Mouse (Mus musculus): ENCODE data around the gene Tle3. TPM values are rescaled to one million over a fixed set of nuclear protein-coding genes. Genes with fewer than 3 reads are reported as not detected.

Gene Tle3
- polyA plus RNA-seq, 1 experiment from 2014 or later, result 6.4 TPM

DNA sequence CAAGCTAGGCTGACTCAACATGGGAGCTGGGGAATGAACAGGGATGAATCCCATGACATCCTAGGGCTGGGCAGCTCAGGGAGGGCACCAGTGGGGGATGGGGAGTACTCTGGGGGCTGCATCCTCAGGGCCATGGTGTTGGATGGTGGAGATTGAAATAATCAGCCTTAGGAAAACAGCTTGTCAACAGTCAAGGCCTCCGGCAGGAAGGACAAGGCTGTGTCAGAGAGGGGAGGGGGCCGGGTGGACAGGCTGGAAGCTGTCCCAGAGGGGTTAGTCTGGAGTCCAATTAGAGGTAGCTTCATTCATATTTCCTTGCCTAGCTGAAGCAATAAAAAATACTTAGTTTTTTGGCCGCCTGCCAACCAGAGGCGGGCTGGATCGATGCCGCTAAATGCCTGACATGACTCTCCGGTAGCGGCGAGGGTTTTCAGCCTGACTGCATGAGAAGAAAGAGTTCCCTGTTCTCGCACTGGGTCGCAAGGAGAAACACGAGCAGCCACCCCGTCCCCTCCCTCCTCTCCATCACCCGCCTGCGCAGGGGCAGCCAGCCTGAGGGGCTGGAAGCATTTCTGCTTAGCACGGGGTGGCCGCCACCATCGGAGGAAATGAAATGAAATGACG, 32.9 kb downstream of the Tle3 start:
- ATAC-seq (ENCODE audit: insufficient number of reproducible peaks, insufficient read depth, low FRiP score, low read depth), result peak; percentile 44; the same call in 1 of the 2 replicates
- 40% methylated on average over 19 of the region's 19 CpGs for WGBS
- Histone ChIP-seq H3K9me3 (ENCODE audit: control insufficient read depth, low read length) (no peaks in the 10 kb centered on the region), H3K4me2 (ENCODE audit: low read length) (peak overlapping the region; percentile 38), H3K27ac (replicated peaks in 1 of 2; ENCODE audit: control insufficient read depth in 1 of 2, insufficient read depth in 1 of 2, low read depth in 2 of 2, low read length in 2 of 2) (no peak overlapping the region), H3K27me3 (ENCODE audit: control insufficient read depth, insufficient read depth, low read length) (peaks cover 81% of the 10 kb centered on the region), H3K9ac (ENCODE audit: low read length) (no peak overlapping the region), H3K4me3 (ENCODE audit: control insufficient read depth in 1 of 2, insufficient read depth in 1 of 2, low read depth in 1 of 2, low read length in 2 of 2) (no peak overlapping the region), H3K36me3 (ENCODE audit: control insufficient read depth, insufficient read depth, low read length) (peaks cover 53% of the 10 kb centered on the region), H3K4me1 (ENCODE audit: control insufficient read depth in 2 of 2, insufficient read depth in 2 of 2, low read length in 2 of 2) (peaks cover 6 to 15% of the 10 kb centered on the region in 2 experiments; a peak in 3 of 4 replicates)

DNA sequence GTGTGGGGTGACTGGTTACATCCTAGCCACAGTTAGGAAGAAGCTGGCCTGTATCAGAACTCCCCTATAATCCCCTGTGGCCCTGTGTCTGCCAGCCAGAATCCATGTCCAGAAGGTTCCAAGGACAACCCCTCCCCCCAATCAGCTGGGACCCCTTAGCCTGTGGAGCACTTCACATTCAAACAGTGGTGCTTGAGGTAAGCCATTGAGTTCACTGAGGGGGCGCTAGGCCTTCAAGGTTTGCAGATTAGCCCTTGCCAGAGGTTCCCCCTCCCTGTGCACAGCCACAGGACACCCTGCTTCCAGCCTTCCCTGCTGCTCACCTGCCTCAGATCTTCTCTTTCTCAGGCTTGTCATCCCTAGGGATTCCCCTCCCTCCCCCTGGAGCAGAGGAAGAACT, 34.2 kb downstream of the Tle3 start:
- peaks cover 6 to 15% of the 10 kb centered on the region in 2 experiments; a peak in 3 of 4 replicates for H3K4me1 ChIP-seq (ENCODE audit: control insufficient read depth in 2 of 2, insufficient read depth in 2 of 2, low read length in 2 of 2)
- no peak overlapping the region for H3K4me3 ChIP-seq (ENCODE audit: control insufficient read depth in 1 of 2, insufficient read depth in 1 of 2, low read depth in 1 of 2, low read length in 2 of 2)
- ATAC-seq (ENCODE audit: insufficient number of reproducible peaks, insufficient read depth, low FRiP score, low read depth), result no peak
- H3K9ac ChIP-seq (ENCODE audit: low read length), result no peak overlapping the region
- peaks cover 65% of the 10 kb centered on the region for H3K36me3 ChIP-seq (ENCODE audit: control insufficient read depth, insufficient read depth, low read length)
- peaks cover 72% of the 10 kb centered on the region for H3K27me3 ChIP-seq (ENCODE audit: control insufficient read depth, insufficient read depth, low read length)
- no peak overlapping the region for H3K27ac ChIP-seq (replicated peaks in 1 of 2; ENCODE audit: control insufficient read depth in 1 of 2, insufficient read depth in 1 of 2, low read depth in 2 of 2, low read length in 2 of 2)
- 77% methylated on average over 1 of the region's 1 CpGs for WGBS
- H3K4me2 ChIP-seq (ENCODE audit: low read length), result no peak overlapping the region
- no peaks in the 10 kb centered on the region for H3K9me3 ChIP-seq (ENCODE audit: control insufficient read depth, low read length)

DNA sequence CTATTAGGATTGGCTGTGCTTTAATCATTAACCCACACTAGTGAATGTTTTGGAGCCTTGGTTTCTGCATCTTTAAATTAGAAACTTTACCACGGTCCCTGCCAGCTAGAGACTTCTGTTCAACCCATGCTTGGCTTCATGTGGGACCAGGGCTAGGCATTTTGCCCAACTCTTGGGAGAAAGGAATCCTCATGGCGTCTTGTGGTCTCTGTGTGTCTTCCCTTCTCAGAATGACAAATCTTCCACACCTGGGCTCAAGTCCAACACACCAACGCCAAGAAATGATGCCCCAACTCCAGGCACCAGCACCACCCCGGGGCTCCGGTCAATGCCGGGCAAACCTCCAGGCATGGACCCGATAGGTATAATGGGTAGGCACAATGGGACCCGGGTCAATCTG, 36.9 kb downstream of the Tle3 start:
- WGBS, result 89% methylated on average over 8 of the region's 8 CpGs
- Histone ChIP-seq H3K27me3 (ENCODE audit: control insufficient read depth, insufficient read depth, low read length) (peaks cover 65% of the 10 kb centered on the region), H3K36me3 (ENCODE audit: control insufficient read depth, insufficient read depth, low read length) (peaks cover 79% of the 10 kb centered on the region)

DNA sequence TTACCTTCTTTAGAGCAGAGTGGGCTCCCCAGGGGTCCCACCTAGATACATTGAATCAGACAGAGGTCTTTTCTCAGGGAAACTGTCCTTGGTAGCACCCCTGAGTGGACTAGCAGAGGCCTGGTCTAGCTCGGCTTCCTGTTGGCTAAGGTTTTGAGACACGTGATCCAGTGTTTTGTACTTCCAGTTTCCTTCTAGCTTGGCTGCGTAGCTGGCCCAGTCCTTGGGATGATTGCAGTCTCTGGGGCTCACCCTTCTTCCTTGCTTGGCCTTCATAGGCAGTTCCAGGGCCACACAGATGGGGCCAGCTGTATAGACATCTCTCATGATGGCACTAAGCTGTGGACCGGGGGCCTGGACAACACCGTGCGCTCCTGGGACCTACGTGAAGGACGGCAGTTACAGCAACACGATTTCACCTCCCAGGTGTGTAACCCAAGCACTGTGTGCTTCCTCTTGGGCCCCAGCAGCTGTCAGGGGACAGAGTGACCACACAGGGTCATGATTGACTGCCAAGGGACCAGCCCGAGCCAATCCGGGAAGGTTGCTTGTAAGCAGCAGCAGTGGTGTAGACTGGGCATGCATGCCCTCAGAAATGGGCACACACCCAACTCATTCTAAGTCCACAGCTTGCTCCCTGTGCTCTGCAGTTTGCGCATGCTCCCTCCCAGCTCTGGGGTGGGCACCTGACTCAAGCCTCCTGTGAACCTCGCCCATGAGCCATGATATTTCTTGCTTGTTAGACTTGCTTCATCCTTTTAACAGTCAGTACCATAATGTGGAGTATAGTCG, 41.7 kb downstream of the Tle3 start:
- Histone ChIP-seq H3K4me2 (ENCODE audit: low read length) (no peak overlapping the region), H3K9ac (ENCODE audit: low read length) (no peak overlapping the region), H3K36me3 (ENCODE audit: control insufficient read depth, insufficient read depth, low read length) (peaks cover 82% of the 10 kb centered on the region), H3K4me3 (ENCODE audit: control insufficient read depth in 1 of 2, insufficient read depth in 1 of 2, low read depth in 1 of 2, low read length in 2 of 2) (no peak overlapping the region), H3K4me1 (ENCODE audit: control insufficient read depth in 2 of 2, insufficient read depth in 2 of 2, low read length in 2 of 2) (no peaks in the 10 kb centered on the region; a peak in 1 of 4 replicates), H3K9me3 (ENCODE audit: control insufficient read depth, low read length) (no peaks in the 10 kb centered on the region), H3K27ac (replicated peaks in 1 of 2; ENCODE audit: control insufficient read depth in 1 of 2, insufficient read depth in 1 of 2, low read depth in 2 of 2, low read length in 2 of 2) (no peak overlapping the region), H3K27me3 (ENCODE audit: control insufficient read depth, insufficient read depth, low read length) (peaks cover 45% of the 10 kb centered on the region)
- WGBS, result 90% methylated on average over 14 of the region's 14 CpGs
- no peak for ATAC-seq (ENCODE audit: insufficient number of reproducible peaks, insufficient read depth, low FRiP score, low read depth)

More for the DNA sequence above, 36.9 kb downstream of the Tle3 start:
- Histone ChIP-seq H3K9ac (ENCODE audit: low read length) (no peak overlapping the region), H3K9me3 (ENCODE audit: control insufficient read depth, low read length) (no peaks in the 10 kb centered on the region), H3K4me1 (ENCODE audit: control insufficient read depth in 2 of 2, insufficient read depth in 2 of 2, low read length in 2 of 2) (peaks cover 6 to 15% of the 10 kb centered on the region in 2 experiments; a peak in 3 of 4 replicates), H3K4me2 (ENCODE audit: low read length) (no peak overlapping the region), H3K4me3 (ENCODE audit: control insufficient read depth in 1 of 2, insufficient read depth in 1 of 2, low read depth in 1 of 2, low read length in 2 of 2) (no peak overlapping the region), H3K27ac (replicated peaks in 1 of 2; ENCODE audit: control insufficient read depth in 1 of 2, insufficient read depth in 1 of 2, low read depth in 2 of 2, low read length in 2 of 2) (no peak overlapping the region)
- ATAC-seq (ENCODE audit: insufficient number of reproducible peaks, insufficient read depth, low FRiP score, low read depth), result no peak

DNA sequence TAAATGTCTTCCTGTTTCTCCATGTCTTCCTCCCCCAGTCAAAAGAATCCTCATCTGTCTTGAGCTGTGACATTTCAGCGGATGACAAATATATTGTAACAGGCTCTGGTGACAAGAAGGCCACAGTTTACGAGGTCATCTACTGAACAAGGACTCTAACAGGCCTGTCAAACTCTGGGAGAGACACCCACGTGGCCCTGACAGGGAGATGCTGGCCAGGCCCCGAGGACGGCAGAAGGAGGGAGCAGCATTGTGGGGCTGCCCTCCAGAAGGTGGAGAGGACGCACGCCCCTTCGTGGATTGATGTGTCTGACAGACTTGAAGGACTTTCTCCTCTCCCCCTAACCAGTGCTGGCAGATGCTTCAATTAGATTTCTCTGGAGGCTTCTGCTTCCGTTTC, 44.4 kb downstream of the Tle3 start:
- Histone ChIP-seq H3K4me2 (ENCODE audit: low read length) (no peak overlapping the region), H3K4me1 (ENCODE audit: control insufficient read depth in 2 of 2, insufficient read depth in 2 of 2, low read length in 2 of 2) (no peaks in the 10 kb centered on the region; a peak in 1 of 4 replicates), H3K9me3 (ENCODE audit: control insufficient read depth, low read length) (no peaks in the 10 kb centered on the region), H3K27ac (replicated peaks in 1 of 2; ENCODE audit: control insufficient read depth in 1 of 2, insufficient read depth in 1 of 2, low read depth in 2 of 2, low read length in 2 of 2) (no peak overlapping the region), H3K4me3 (ENCODE audit: control insufficient read depth in 1 of 2, insufficient read depth in 1 of 2, low read depth in 1 of 2, low read length in 2 of 2) (no peak overlapping the region), H3K27me3 (ENCODE audit: control insufficient read depth, insufficient read depth, low read length) (peaks cover 35% of the 10 kb centered on the region), H3K36me3 (ENCODE audit: control insufficient read depth, insufficient read depth, low read length) (peaks cover 55% of the 10 kb centered on the region), H3K9ac (ENCODE audit: low read length) (no peak overlapping the region)
- WGBS, result 36% methylated on average over 9 of the region's 9 CpGs
- ATAC-seq (ENCODE audit: insufficient number of reproducible peaks, insufficient read depth, low FRiP score, low read depth), result no peak

DNA sequence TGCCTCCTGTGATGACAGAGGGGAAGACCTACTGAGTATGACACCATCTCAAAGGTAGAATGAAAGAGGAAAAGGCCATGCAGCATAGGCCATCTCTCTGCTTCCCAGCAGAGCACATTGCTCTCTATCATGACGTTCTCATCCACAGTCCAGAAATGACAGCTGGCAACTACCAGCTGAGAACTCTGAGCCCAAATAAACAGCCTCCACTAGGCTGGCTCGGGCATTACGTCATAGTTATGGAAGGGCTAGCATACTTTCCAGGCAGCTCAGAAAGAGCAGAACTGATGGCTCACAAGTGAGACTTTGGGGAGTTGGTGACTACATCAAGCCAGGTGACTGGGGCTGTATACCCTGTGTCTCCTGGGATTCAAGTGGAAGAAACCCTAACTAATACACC, 49.5 kb downstream of the Tle3 start:
- Histone ChIP-seq H3K4me2 (ENCODE audit: low read length) (no peak overlapping the region), H3K4me3 (ENCODE audit: control insufficient read depth in 1 of 2, insufficient read depth in 1 of 2, low read depth in 1 of 2, low read length in 2 of 2) (no peak overlapping the region), H3K9me3 (ENCODE audit: control insufficient read depth, low read length) (no peaks in the 10 kb centered on the region), H3K4me1 (ENCODE audit: control insufficient read depth in 2 of 2, insufficient read depth in 2 of 2, low read length in 2 of 2) (no peaks in the 10 kb centered on the region; a peak in 1 of 4 replicates), H3K27ac (replicated peaks in 1 of 2; ENCODE audit: control insufficient read depth in 1 of 2, insufficient read depth in 1 of 2, low read depth in 2 of 2, low read length in 2 of 2) (no peak overlapping the region), H3K9ac (ENCODE audit: low read length) (no peak overlapping the region), H3K36me3 (ENCODE audit: control insufficient read depth, insufficient read depth, low read length) (peaks cover 5% of the 10 kb centered on the region; the same call in 1 of the 2 replicates), H3K27me3 (ENCODE audit: control insufficient read depth, insufficient read depth, low read length) (peaks cover 9% of the 10 kb centered on the region; the same call in 1 of the 2 replicates)
- WGBS, result 79% methylated on average over 3 of the region's 3 CpGs
- no peak for ATAC-seq (ENCODE audit: insufficient number of reproducible peaks, insufficient read depth, low FRiP score, low read depth)

DNA sequence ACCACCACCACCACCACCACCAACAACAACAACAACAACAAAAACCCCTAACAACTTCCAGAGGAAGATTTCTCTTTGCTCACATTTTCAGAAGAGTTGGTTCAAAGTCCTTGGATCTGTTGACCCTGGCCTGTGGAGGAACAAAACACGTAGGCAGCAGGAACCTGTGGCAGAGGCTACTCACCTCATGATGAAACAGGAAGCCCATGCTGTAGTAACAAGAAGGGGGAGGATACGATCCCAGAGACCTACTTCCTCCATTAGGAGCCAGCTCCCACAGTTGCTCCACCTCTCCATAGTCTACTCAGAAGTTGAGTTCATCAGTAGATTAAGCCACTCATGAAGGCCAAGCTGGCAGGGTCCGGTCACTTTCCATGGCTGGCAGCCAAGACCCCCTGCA, 52.1 kb downstream of the Tle3 start:
- Histone ChIP-seq H3K9me3 (ENCODE audit: control insufficient read depth, low read length) (no peaks in the 10 kb centered on the region), H3K27ac (replicated peaks in 1 of 2; ENCODE audit: control insufficient read depth in 1 of 2, insufficient read depth in 1 of 2, low read depth in 2 of 2, low read length in 2 of 2) (no peak overlapping the region), H3K4me2 (ENCODE audit: low read length) (no peak overlapping the region), H3K4me3 (ENCODE audit: control insufficient read depth in 1 of 2, insufficient read depth in 1 of 2, low read depth in 1 of 2, low read length in 2 of 2) (no peak overlapping the region), H3K27me3 (ENCODE audit: control insufficient read depth, insufficient read depth, low read length) (peaks cover 22% of the 10 kb centered on the region), H3K36me3 (ENCODE audit: control insufficient read depth, insufficient read depth, low read length) (no peaks in the 10 kb centered on the region), H3K4me1 (ENCODE audit: control insufficient read depth in 2 of 2, insufficient read depth in 2 of 2, low read length in 2 of 2) (no peaks in the 10 kb centered on the region), H3K9ac (ENCODE audit: low read length) (no peak overlapping the region)
- WGBS, result 67% methylated on average over 3 of the region's 3 CpGs
- ATAC-seq (ENCODE audit: insufficient number of reproducible peaks, insufficient read depth, low FRiP score, low read depth), result no peak
